Mouse (Mus musculus): ENCODE data around the gene Tacc2. TPM values are rescaled to one million over a fixed set of nuclear protein-coding genes. Genes with fewer than 3 reads are reported as not detected.

Gene Tacc2
- total RNA-seq, 1 experiment from 2014 or later: 27.4 TPM

Other genes with a start within 250 kb of the Tacc2 start
- 35.5 and 38.9 TPM in 2 replicates for gene Ate1, start 57.1 kb upstream of the Tacc2 start, total RNA-seq (2021)
- gene Nsmce4a, start 4.3 kb upstream of the Tacc2 start, total RNA-seq (2021): 59.6 and 66.0 TPM in 2 replicates
- not detected in 2 replicates for gene Btbd16, start 196.6 kb downstream of the Tacc2 start, total RNA-seq (2021)

Measured in adrenal gland, postnatal 14 days (tissue).